Mouse (Mus musculus): ENCODE results near the gene Schip1. TPM values are rescaled to one million over a fixed set of nuclear protein-coding genes. Genes with fewer than 3 reads are reported as not detected.
A peak's percentile ranks its signal among the peaks of the same experiment; 100 is the strongest.

Schip1 gene
- polyA plus RNA-seq, 1 experiment from 2014 or later: 53.6 TPM

DNA sequence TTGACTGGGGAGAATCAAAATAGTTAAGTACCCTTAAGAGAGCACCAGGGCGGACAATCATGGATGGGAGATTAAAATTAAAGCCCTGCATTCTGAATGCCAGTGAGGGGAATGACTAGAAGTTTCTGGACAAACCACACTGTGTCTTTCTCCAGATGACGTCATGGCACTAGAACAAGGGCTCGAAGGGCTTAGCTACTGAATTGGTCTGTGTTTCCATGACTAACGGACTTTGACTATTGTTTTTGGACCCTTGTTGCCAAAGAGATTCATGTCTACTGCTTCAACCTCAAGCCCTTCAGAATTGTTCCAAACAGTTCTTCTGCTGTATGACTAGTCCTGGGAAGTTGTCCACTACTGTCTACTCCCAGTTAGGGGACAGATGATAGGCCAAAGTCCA, 467.3 kb downstream of the Schip1 start:
- H3K4me1 ChIP-seq (replicated peaks): peaks cover 3% of the 10 kb centered on the region; the same call in 1 of the 2 replicates
- ATAC-seq: no peak
- no peak overlapping the region for H3K4me2 ChIP-seq (replicated peaks)
- H3K36me3 ChIP-seq: no peaks in the 10 kb centered on the region
- no peaks in the 10 kb centered on the region for H3K9me3 ChIP-seq
- no peak overlapping the region for H3K4me3 ChIP-seq (replicated peaks)
- H3K27me3 ChIP-seq (replicated peaks): no peaks in the 10 kb centered on the region
- no peak overlapping the region for H3K27ac ChIP-seq
- no peak overlapping the region for H3K9ac ChIP-seq
- 90% methylated on average over 4 of the region's 4 CpGs for WGBS

DNA sequence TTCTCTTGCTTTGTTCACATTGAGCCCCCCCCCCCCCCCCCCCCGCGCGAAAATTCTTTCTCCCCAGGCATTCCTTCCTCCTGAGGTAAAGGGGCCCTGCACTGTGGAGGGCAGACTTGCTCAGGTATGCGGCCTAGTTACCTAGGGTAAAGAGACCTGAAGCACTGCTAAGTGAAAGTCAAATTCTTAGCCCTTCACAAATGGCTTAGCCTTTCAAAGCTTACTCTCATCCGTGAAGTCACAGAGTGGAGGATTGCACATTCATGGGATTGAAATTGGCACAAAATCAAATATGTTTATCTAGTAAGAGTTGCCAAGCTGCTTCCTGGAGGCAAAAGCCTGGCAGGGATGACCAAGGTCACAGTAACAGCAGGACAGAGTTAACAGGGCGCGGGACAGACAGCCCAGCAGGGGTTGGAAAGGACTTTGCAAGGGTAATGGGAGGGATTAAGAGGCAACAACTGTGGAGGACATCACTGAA, 470.0 kb downstream of the Schip1 start:
- no peak overlapping the region for H3K27ac ChIP-seq
- H3K4me1 ChIP-seq (replicated peaks): peaks cover 3% of the 10 kb centered on the region; the same call in 1 of the 2 replicates
- no peak overlapping the region for H3K4me3 ChIP-seq (replicated peaks)
- ATAC-seq: peak; percentile 37
- no peaks in the 10 kb centered on the region for H3K27me3 ChIP-seq (replicated peaks)
- 27% methylated on average over 7 of the region's 7 CpGs for WGBS
- H3K9ac ChIP-seq: no peak overlapping the region
- no peaks in the 10 kb centered on the region for H3K36me3 ChIP-seq
- no peaks in the 10 kb centered on the region for H3K9me3 ChIP-seq
- no peak overlapping the region for H3K4me2 ChIP-seq (replicated peaks)

DNA sequence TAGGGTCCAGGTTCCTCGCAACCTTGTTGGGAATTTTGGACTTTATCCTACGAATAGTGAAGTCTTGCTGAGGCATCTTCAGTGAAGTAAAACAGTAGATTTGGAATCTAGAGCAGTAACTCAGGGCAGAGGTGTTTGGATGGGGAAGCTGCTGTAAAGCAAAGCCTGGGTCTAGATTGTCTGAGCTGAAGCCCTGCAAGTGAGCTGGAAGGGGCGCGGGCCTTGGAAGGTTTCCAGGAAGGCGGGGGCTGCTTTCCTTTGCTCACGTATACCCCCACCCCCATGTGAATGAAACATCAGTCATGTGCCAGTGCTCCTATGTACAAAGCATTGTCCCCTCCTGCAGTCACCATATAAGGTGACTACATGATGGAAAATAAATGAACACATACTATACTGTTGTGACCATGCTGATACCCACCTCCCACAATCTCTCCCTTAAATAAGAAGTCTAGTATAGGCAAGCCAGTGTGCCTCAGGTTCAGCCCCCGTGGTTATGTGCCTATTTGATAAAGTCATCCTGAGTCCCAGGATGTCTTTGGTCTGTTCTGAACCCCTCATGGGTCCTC, 470.6 kb downstream of the Schip1 start:
- 71% methylated on average over 7 of the region's 7 CpGs for WGBS
- H3K36me3 ChIP-seq: no peaks in the 10 kb centered on the region
- no peaks in the 10 kb centered on the region for H3K27me3 ChIP-seq (replicated peaks)
- H3K9ac ChIP-seq: no peak overlapping the region
- 0 out of 2 replicates have a peak, but pooled peaks have one; percentile 13 for ATAC-seq
- H3K27ac ChIP-seq: no peak overlapping the region
- H3K4me3 ChIP-seq (replicated peaks): no peak overlapping the region
- H3K9me3 ChIP-seq: no peaks in the 10 kb centered on the region
- H3K4me1 ChIP-seq (replicated peaks): peaks cover 3% of the 10 kb centered on the region; the same call in 1 of the 2 replicates
- no peak overlapping the region for H3K4me2 ChIP-seq (replicated peaks)

DNA sequence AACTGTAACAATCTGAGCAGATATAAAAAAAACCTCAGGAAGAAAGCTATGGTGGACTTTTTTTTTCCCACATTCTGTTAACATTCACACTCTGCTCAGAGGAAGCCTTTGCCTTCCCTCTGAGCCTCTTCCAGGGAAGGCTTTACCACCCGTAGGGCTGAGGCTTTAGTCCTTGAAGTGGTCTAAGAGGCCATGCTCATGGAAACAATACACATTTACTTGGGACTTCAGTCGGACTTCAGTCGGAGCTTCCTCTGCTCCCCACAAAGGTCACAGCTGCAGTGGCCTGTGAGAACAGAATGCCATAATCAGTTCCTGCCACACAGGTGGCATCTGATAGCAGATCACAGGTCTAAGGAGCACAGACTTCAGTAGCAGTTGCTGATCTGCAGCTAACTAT, 471.5 kb downstream of the Schip1 start:
- Histone ChIP-seq H3K9ac (no peak overlapping the region), H3K27ac (no peak overlapping the region)

DNA sequence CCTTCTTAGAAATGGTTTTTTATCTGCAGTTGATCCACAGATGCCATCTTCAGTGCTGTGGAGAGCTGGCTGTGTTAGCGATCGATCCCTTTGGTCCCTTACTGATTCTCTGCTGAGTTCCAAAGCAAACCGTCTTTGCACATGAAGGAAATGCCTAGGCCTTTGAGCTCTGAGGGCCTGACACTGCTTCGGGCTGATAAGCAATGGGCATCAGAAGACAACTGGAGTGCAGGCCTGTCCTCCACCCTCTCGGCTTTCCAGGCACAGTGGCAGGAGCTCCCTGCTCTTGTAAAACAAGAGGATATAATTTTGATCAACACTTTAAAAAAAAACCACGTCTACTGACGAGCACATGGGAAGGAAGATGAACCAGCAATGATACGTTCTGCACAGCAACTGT, 477.1 kb downstream of the Schip1 start:
- Histone ChIP-seq H3K4me3 (replicated peaks) (no peak overlapping the region), H3K4me2 (replicated peaks) (no peak overlapping the region)
- WGBS: 86% methylated on average over 8 of the region's 8 CpGs

More for the DNA sequence above, 471.5 kb downstream of the Schip1 start:
- H3K36me3 ChIP-seq: no peaks in the 10 kb centered on the region
- no peak overlapping the region for H3K4me3 ChIP-seq (replicated peaks)
- 0 out of 2 replicates have a peak, but pooled peaks have one; percentile 26 for ATAC-seq
- H3K4me1 ChIP-seq (replicated peaks): peaks cover 3% of the 10 kb centered on the region; the same call in 1 of the 2 replicates
- WGBS: 64% methylated on average over 3 of the region's 3 CpGs
- no peaks in the 10 kb centered on the region for H3K9me3 ChIP-seq
- H3K4me2 ChIP-seq (replicated peaks): no peak overlapping the region
- no peaks in the 10 kb centered on the region for H3K27me3 ChIP-seq (replicated peaks)

DNA sequence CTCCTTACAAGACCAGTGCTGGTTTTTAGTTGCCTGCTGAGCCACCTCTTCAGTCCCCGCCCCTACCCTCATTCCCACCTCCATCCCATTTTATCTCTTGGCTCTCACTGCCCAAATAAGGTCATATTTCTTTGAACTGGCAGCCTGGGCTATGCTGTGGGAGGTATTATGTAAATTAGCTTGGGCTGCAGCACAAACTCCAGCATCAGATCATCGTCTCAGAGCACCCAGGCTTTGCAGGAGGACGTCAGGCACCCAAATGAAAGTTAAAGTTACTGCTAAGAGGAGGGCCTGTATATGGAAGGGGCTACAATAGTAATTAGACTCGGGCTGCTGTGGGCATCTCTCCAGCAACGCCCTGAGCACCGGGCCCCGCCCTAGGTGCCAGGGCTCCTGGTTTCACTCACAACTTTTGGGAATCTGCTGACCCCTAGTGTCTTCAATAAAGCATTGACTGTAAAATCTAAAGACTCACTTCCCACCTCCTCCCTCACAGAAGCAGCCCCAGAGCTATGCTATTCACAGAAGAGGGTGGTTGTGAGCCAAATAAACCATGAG, 478.4 kb downstream of the Schip1 start:
- H3K4me3 ChIP-seq (replicated peaks): no peak overlapping the region; the same call in 1 of the 2 replicates
- H3K9ac ChIP-seq: no peak overlapping the region
- H3K9me3 ChIP-seq: no peaks in the 10 kb centered on the region
- no peaks in the 10 kb centered on the region for H3K36me3 ChIP-seq
- no peak overlapping the region for H3K27ac ChIP-seq
- no peaks in the 10 kb centered on the region for H3K4me1 ChIP-seq (replicated peaks)
- 12% methylated on average over 7 of the region's 7 CpGs for WGBS
- H3K4me2 ChIP-seq (replicated peaks): peak overlapping the region; percentile 51
- no peaks in the 10 kb centered on the region for H3K27me3 ChIP-seq (replicated peaks)
- peak; percentile 79 for ATAC-seq

More for the DNA sequence above, 477.1 kb downstream of the Schip1 start:
- Histone ChIP-seq H3K36me3 (no peaks in the 10 kb centered on the region), H3K4me1 (replicated peaks) (no peaks in the 10 kb centered on the region), H3K9ac (no peak overlapping the region), H3K27ac (no peak overlapping the region), H3K27me3 (replicated peaks) (no peaks in the 10 kb centered on the region), H3K9me3 (no peaks in the 10 kb centered on the region)
- ATAC-seq: no peak

DNA sequence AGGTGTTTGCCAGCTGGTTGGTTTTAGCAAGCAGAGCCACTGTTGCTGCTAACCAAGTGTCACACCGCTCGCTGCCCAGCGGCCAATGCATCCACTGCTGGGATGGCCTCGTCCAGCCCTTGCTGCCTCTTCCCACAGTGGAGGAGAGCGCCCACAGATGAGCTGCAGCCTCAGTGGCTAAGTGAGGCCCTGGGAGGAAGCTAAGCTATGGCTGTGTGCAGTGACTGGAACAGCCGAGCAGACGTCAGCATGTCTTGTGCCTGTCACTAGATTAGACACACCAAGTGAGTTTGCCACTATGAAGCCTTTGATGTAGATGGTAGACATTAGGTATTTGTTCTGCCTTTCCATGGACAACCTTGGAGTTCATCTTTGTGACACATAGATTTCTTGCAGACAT, 480.2 kb downstream of the Schip1 start:
- 77% methylated on average over 7 of the region's 7 CpGs for WGBS
- Histone ChIP-seq H3K9me3 (no peaks in the 10 kb centered on the region), H3K36me3 (no peaks in the 10 kb centered on the region), H3K27ac (no peak overlapping the region), H3K9ac (no peak overlapping the region), H3K27me3 (replicated peaks) (no peaks in the 10 kb centered on the region), H3K4me1 (replicated peaks) (no peaks in the 10 kb centered on the region), H3K4me2 (replicated peaks) (no peak overlapping the region), H3K4me3 (replicated peaks) (no peak overlapping the region)
- no peak for ATAC-seq

DNA sequence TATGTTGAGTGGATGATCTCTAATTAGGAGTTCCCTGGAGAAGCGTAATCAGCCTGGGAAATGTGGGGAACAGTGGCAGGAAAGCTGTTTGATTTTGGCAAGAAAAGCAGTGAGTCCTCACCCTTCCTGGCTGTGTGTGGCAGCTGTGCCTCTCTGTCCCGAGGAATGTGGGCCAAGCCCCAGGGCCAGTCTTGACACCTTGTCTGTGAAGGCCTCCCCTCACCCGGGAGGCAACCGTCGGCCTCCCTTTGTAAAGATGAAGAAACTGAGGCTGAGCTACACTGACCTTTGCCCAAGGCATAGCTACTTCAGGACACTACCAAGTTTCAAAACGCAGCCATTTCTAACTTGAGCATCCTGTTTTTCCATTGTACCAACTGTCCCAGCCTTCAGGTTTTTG, 481.3 kb downstream of the Schip1 start:
- Histone ChIP-seq H3K4me1 (replicated peaks) (no peaks in the 10 kb centered on the region), H3K9ac (no peak overlapping the region), H3K36me3 (no peaks in the 10 kb centered on the region), H3K9me3 (no peaks in the 10 kb centered on the region), H3K4me2 (replicated peaks) (no peak overlapping the region), H3K27ac (no peak overlapping the region), H3K27me3 (replicated peaks) (no peaks in the 10 kb centered on the region), H3K4me3 (replicated peaks) (no peak overlapping the region)
- no peak for ATAC-seq
- WGBS: 79% methylated on average over 6 of the region's 6 CpGs

DNA sequence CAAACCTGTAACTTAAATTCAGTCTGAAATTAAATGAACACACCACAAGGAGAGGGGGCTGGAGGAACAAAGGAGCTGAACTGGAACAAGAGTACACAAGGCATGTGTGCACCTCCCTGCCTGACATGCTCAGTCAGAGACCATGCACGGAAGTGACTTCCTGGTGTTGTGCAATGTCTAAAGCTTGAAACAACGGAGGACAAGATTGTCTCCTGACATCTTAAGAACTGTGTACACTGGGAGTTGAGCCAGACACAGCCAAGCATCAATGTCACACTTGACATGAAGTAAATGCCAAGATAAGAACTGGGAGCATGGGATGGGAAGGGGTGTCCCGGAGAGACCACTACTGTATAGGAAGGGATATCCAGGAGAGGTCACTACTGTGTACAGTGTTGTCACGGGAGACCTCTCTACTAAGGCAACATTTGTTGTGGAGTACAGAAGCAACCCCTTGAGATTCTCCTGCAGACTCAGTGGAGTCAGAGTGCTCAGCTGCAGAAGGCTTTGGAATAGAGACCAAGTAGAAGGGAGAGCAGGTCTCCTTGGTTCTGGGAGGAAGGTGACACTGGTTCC, 490.6 kb downstream of the Schip1 start:
- H3K27me3 ChIP-seq (replicated peaks): no peaks in the 10 kb centered on the region
- H3K9me3 ChIP-seq: no peaks in the 10 kb centered on the region
- no peak for ATAC-seq
- H3K4me2 ChIP-seq (replicated peaks): no peak overlapping the region
- no peak overlapping the region for H3K4me3 ChIP-seq (replicated peaks)
- no peaks in the 10 kb centered on the region for H3K36me3 ChIP-seq
- H3K27ac ChIP-seq: no peak overlapping the region
- WGBS: 61% methylated on average over 4 of the region's 4 CpGs
- H3K9ac ChIP-seq: no peak overlapping the region
- no peaks in the 10 kb centered on the region for H3K4me1 ChIP-seq (replicated peaks)

DNA sequence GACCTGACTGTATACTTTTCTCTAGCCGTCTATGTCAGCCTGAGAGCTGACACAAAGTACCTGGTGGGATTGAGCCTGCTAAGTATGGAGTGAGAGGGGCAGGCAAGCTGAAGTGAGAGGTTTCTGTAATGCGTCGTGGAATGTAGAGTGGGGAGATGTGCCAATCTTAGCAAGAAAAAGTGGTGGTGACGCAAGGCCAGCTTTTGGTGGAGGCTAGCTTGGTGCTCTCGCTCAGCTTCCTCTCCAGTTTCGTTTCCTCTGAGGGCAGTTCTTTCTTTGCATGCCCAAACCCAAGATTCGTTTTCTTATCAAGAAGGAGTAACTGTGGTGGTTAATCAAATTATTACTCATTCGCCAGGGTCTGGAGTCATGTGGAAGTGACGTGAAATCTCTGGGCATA, 492.3 kb downstream of the Schip1 start:
- no peak for ATAC-seq
- H3K36me3 ChIP-seq: no peaks in the 10 kb centered on the region
- 89% methylated on average over 9 of the region's 9 CpGs for WGBS
- H3K9me3 ChIP-seq: no peaks in the 10 kb centered on the region
- no peak overlapping the region for H3K4me2 ChIP-seq (replicated peaks)
- H3K27ac ChIP-seq: no peak overlapping the region
- H3K4me3 ChIP-seq (replicated peaks): no peak overlapping the region
- H3K4me1 ChIP-seq (replicated peaks): no peaks in the 10 kb centered on the region
- no peak overlapping the region for H3K9ac ChIP-seq
- no peaks in the 10 kb centered on the region for H3K27me3 ChIP-seq (replicated peaks)

DNA sequence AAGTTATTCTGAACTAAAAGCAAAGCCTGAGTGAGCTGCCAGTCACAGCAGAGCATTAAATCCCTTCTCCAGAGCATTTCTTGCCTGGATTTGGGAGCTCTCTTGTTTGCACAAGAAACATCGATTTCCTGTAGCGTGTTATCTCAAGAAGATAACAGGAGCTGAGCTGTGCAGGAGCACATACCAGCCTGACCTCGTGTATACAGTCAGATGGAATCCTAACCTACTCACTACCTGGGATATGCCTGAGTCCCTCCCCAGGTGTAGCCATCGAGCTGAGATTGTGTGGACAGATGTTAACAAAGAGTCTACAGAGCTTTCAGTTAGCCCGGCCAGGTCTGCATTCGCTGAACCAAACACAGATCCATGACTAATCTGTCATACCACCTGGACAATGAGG, 494.1 kb downstream of the Schip1 start:
- H3K4me3 ChIP-seq (replicated peaks): no peak overlapping the region
- peak; percentile 85 for ATAC-seq
- no peaks in the 10 kb centered on the region for H3K4me1 ChIP-seq (replicated peaks)
- no peak overlapping the region for H3K9ac ChIP-seq
- H3K36me3 ChIP-seq: no peaks in the 10 kb centered on the region
- H3K9me3 ChIP-seq: no peaks in the 10 kb centered on the region
- no peak overlapping the region for H3K4me2 ChIP-seq (replicated peaks)
- no peaks in the 10 kb centered on the region for H3K27me3 ChIP-seq (replicated peaks)
- WGBS: 44% methylated on average over 6 of the region's 6 CpGs
- H3K27ac ChIP-seq: no peak overlapping the region

DNA sequence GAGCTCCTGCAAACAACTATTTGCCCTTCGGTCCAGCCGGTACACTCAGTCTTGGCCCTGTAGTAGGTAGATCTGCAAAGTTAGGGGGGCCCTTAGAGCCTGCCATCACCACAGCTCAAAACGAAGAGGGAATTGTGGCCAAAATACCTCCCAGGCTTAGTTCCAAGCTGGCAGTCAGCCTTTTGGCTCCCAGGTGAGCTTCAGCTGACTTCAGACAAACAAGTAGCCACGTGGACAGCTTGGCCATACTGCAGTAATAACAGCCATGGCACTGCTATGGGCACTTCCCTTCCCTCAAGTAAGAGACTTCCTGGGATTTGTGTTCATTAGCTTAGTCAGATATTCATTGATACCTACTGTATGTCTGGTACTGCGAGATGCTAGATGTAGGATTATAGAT, 495.5 kb downstream of the Schip1 start:
- Histone ChIP-seq H3K27me3 (replicated peaks) (no peaks in the 10 kb centered on the region), H3K36me3 (no peaks in the 10 kb centered on the region), H3K4me2 (replicated peaks) (no peak overlapping the region), H3K9me3 (no peaks in the 10 kb centered on the region), H3K4me3 (replicated peaks) (no peak overlapping the region), H3K9ac (no peak overlapping the region), H3K27ac (no peak overlapping the region), H3K4me1 (replicated peaks) (no peaks in the 10 kb centered on the region)
- 85% methylated on average over 5 of the region's 5 CpGs for WGBS
- ATAC-seq: no peak

DNA sequence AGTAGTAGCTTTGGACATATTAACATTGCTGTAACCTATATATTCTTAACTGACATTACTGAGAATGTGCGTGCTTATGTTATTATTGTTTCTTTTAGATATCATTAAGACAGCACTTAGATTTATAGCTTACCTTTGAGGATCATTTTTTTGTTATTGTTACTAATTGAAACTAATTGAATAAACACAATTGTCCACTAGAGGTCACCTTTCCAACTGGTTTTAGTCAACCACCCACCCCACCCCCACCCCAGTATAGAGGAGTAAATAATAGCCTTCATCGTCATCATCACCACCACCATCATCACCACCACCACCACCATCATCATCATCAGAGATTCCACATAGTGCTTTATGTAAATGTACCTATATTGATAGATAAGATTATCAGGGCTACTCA, 498.2 kb downstream of the Schip1 start:
- H3K4me1 ChIP-seq (replicated peaks): no peaks in the 10 kb centered on the region
- no peaks in the 10 kb centered on the region for H3K27me3 ChIP-seq (replicated peaks)
- no peak overlapping the region for H3K4me2 ChIP-seq (replicated peaks)
- WGBS: 75% methylated on average over 2 of the region's 2 CpGs
- no peak for ATAC-seq
- H3K9ac ChIP-seq: no peak overlapping the region
- no peak overlapping the region for H3K27ac ChIP-seq
- no peak overlapping the region for H3K4me3 ChIP-seq (replicated peaks)
- no peaks in the 10 kb centered on the region for H3K9me3 ChIP-seq
- no peaks in the 10 kb centered on the region for H3K36me3 ChIP-seq
